Mouse (Mus musculus) ovary, adult 18-20 months (tissue): Measurements from ENCODE around the gene Uso1.
"Not testable (repeated sequence)": the region's sequence is repeated elsewhere in the genome, so short reads cannot be mapped to it uniquely, and the experiment has no call there.

Experiments
- DNase-seq: peaks from one replicate; pipeline ENCODE4 v3.0.0; 2022; ENCODE audit warnings: low spot score, mixed read lengths

The Uso1 gene

DNA sequence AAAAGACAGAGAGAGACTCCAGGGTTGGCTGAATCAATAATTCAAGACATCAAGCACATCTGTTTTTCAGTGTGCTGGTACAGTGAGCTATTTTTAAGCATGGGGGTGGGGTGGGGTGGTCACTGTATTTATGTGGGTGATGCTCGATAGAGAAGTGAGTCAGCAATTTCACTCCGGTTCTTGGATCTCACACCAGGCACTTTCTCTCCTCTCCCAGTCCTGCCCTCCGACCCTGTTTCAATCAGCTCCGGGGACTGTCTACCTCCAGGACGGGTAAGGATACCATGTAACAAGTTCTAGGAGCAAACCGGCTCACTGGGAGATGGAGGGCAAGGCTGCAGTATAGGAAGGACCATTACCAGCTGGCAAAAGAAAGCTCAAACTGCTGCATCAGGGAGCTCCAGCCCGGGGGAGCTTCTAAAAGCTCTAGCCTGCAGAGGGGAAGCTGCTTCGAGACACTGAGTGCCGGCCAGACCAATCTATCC is 10.6 kb upstream of the Uso1 start:
- no peak for DNase-seq

DNA sequence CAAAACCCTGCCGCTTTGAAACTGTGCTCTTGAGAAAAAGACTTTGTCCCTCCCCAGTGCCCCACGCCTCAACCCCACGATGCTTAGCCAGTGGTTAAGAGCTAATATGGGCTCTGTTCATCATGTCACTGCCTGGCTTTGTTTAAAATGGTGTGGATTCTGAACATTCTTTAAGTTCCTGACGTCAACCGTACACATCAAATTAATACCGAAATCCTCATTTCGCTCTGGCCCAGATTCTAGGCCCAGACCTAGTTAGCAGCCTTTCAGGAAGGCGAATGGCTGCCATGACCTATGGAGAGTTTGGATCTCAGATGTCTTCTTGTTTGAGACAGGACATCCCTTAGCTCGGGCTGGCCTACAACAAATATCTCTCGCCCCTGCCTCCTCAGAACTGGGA is 10.0 kb upstream of the Uso1 start:
- no peak for DNase-seq

DNA sequence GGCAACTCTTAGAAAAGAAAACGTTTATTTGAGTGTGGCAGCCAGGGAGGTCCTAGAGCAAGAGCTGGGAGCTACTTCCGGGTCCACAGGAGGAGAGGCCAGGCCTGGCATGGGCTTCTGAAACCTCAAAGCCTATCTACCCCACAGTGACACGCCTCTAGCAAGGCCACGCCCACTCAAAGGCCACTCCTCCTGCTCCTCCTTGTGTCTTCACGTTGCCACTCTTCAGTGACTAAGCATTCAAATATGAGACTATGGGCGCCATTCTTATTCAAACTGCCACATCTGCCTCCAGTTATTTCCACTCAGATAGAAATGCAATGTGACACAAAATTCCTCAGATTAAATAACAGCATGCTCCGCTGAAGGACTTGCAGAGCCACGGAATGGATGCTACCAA is 9.2 kb upstream of the Uso1 start:
- DNase-seq = peak; percentile 23

DNA sequence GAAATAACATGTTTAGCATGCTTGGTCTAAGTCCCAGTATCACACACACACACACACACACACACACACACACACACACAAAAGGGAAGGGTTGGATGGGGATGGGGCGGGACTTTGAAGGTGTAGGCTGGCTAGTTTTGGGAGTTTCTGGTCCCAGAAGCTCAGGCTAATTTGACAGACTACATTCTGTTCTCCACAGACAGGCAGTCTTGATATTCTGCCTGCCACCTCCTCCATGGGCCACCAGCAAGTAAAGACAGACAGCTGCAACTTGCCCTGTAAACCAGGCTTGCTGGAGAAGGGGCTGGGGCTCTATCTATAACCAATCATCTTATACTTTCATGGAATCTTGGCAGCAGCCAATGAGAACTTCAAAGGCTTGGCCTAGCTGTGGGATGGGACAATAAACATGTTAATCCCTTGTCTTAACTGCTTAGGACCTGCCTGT is 8.4 kb upstream of the Uso1 start:
- DNase-seq = no peak

DNA sequence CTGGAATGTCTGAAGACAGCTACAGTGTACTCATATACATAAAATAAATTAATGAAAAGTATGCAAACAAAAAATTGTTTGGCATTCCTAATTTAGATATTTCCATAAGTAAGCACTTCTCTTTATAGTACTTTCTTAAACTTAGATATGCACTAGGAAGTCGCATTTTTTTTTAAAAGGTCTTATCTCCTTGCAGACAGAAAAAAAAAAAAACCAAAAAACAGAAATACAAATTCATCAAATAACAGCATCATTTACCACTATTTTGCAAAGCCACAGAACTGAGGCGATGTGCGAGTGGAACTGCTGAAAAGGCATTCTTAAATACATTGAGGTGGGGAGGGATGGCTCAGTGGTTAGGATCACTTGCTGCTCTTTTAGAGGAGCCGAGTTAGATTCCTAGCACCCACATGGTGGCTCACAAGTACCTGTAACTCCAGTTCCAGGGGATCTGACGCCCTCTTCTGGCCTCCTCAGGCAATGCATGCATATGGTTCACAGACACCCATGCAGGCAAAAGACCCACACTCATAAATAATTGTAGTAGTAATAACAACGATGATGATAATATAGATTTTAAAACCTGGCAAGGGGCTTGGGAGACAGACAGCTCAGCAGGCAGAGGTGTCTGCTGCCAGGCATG is 7.6 kb upstream of the Uso1 start:
- DNase-seq = no peak

DNA sequence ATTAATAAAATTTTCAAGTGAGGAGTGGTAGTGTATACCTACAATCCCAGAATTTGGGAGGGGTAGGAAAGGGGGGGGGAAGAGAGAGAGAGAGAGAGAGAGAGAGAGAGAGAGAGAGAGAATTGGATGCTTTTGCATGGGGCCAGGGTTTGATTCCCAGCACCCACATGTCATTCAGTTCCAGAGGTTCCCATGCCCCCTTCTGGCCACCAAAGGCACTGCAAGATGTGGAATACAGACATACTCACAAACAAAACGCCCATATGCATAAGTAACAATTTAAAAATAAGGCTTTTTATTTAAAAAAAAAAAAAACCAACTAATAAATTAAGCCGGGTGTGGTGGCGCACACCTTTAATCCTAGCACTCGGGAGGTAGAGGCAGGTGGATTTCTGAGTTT is 5.6 kb upstream of the Uso1 start:
- DNase-seq = no peak

DNA sequence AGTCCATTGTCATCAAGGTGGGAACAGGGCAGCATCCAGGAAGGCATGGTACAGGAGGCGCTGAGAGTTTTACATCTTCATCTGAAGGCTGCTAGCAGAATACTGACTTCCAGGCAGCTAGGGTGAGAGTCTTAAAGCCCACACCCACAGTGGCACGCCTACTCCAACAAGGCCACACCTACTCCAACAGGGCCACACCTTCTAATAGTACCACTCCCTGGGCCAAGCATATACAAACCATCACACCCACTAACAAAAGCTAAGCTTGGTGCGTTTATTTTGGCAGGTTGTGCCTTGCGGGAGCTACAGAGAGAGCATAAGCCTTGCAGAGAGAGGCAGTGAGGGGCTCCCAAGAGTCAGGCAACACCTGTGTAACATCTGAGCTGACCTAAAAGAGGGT is 4.7 kb upstream of the Uso1 start:
- DNase-seq = not testable (repeated sequence)

DNA sequence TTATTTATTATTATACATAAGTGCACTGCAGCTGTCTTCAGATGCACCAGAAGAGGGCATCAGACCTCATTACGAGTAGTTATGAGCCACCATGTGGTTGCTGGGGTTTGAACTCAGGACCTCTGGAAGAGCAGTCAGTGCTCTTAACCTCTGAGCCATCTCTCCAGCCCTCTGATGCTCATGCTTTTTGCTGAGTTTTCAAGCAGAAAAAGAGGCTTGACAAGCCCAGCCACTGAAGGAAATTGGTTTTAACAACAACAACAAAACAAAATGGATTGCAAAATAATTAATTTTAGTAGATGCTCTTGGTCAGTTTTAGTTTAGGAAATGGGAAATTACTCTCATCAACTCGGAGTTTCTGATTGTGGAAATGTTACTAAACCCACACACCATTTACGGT is 2.8 kb upstream of the Uso1 start:
- DNase-seq = no peak

DNA sequence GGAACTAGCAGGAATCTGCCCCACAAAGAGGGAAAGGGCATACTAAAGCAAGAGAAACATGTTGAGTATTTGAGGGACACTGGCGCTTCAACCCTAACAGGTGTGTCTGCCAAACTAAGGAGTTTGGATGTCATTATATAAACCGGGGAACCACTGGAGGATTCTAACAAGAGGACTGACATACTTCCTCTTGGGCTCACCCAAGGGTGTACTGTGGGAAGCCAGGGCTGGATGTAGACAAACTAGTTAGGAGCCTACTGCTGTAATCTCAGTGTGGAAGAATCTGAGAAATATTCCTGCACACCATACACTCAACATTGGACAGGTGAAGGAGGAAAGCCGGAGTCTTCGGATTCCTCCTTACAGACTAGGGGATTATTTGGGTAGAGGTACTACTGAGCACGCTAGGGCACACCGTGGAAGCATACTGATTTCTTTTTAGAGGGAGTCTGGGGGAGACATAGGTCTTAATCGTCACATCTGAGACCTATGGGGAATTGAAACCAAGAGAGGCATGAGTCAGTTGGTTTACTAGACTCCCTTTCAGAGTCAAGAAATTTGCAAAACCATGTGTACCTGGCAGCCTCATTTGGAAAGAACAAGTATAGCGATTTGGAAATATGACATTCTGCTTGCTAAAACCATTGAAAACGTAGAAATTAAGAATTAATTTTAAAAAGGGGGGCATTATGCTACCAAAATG is 1.1 kb upstream of the Uso1 start:
- DNase-seq = no peak

DNA sequence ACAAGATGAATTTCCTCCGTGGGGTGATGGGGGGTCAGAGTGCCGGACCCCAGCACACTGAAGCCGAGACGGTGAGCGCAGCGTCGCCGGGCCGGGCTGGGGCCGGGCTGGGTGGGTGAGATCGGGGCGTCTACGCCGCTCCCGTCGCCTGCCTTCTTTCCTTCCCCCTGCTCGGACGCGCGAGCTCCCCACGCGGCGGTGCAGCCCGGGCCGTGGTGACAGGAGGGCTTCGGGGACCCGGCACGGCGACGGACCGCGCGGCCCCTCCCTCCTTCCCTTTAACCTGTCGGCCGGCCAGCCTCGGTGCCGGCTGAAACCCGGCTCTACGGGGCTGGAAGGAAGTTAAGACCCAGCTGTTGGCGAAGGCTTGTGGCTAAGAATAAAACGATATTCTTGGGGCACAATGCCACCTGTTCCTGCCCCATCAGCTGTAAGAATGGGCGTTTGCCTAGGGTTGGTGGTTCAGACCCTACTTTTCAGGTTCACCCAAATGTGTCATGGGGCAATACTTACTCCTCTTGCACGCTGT is 419 bp downstream of the Uso1 start:
- no peak for DNase-seq

DNA sequence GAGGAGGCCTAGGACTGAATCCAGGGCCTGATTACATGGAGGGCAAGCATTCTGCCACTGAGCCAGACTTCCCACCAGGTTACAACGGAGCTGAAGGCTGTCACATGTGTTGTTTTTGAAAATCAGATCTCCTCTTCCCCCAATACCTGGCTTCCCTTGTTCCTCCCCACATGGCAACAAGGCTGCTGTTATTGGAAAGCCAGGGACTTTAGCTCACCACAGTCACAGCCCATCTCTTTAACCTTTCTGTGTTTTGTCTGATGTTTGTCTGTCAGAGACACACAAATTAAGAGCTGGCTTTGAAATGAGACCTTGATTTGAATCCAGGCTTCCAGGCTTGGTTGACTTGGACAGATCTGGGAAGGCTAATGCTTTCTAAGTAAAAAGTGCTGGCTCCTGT is 1.5 kb downstream of the Uso1 start:
- no peak for DNase-seq

DNA sequence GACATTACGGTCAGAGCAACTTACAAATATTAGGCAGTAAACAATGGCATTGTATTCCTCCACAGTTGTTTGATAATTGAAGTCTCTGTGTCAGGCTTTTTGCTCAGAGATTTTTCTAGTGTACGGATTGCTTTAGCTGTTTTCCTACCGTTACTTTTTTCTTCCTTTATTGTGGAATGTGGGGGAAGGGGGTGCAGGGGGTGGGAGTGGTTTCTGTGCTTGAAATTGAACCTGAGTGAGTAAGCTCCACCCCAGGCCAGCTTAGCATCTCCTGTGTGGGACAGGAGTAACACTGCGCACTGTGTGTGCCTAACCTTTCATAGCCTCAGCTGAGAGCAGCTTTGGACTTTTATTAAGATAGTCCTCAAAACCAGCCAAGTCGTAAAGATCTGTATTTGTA is 4.0 kb downstream of the Uso1 start:
- DNase-seq = no peak

DNA sequence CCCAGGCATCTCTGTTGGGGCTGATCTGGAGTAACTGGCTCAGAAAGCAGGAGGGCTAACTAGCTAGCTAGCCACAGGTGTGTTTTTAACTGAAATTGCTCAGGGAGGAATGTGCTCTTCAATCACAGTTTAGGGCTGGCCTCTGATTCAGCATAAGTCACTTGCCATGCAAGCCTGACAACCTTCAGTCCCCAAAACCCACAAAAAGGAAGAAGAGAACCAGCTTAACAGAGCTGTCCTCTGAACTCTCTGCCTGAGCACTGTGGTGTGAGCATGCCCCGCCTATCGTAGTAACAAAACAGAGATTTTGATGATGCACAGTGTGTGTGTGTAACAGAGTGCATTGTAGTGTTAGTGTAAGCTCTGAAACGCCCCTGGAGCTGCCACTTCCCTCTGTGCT is 4.7 kb downstream of the Uso1 start:
- DNase-seq = no peak

DNA sequence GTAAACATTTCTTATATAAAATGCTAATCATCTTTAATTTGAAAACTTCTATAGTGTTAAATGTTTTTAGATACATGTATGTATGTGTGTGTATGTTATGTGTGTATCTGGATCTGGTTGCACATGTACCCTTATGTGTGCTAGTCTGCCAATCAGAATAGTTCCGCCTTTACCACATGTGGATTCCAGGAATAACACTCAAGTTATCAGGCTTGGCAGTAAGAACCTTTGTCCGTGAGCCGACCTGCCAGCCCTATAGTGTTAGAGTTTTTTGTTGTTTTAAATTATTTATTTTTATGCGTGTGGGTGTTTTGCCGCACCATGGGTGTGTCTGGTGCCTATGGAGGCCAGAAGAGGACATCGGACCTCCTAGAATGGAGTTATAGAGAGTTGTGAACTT is 5.9 kb downstream of the Uso1 start:
- no peak for DNase-seq

DNA sequence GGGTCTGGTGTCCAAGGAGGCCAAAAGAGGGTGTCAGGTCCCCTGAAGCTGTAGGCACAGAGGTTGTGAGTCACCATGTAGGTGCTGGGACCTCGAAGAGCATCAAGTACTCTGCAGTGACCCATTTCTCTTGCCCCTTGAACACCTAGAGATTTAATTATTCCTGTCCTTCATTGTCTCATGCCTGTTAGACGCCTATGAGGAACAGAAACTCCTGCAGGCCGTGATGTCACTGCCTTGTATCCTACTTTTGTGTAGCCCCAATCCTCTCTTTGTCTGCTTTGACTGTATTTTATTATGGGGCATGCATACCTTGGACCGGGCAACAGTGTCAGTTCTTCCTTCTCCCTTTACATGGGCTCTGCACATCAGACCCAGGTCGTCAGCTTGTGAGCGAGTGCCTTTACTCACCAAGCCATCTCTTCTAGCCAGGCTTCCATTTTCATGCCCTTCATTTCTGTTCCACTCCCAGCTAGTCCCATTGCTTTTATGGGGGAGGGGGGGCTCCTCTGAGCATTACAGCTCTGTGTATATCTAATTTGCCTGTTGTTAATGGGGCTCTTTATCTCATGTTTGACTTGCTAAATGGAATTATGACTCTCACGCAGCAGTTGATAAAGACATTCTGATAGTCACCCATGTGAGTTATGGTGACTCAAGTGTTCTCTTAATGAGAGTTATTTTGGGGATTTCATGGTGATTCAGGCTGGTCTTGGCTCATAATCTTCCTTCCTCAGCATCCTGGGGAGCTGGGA is 7.4 kb downstream of the Uso1 start:
- no peak for DNase-seq

DNA sequence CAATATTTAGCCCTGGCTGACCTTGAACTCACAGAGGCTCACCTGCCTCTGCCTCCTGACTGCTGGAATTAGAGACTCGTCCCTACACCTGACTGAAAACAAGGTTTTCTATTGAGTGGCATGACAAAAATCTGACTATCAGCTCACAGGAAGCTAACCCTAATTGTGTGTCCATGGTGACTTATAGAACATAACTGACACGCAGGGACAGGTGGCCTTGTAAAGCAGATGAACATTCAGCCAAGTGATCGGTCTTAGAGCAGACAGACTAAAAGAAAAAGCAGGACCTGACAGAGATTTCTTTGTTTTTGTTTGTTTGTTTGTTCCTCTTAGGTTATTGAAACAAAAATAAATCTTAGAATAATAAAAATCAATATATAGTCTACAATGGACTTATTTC is 10.5 kb downstream of the Uso1 start:
- no peak for DNase-seq

DNA sequence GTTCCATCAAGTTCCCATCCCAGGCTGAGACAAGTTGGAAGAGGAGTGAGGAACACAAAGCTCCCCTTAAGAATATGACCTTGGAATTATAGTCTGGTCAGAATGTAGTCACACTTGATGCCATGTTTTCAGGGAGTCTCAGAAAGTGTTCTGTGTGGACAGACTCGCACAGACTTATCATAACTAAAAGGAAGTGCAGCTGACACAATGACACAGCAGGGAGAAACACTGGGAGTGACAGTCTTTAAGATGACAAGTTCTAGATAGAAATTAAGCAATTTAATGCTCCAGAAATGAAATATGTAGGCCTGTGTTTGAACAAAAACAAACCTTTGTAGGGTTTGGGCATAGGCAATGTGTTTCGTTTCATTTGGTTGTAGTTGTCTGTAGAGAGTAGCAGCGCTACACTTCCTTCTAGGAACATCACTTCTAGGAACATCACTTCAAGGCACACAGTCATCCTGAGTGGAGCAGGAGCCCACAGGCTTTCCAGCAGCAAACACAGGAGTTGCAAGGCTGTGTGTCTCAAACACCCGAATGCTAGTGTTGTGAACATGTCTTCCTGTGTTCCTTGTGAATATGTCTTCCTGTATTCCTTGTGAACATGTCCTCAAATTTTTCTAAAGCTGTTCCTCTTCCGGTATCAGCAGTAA is 11.7 kb downstream of the Uso1 start:
- no peak for DNase-seq

DNA sequence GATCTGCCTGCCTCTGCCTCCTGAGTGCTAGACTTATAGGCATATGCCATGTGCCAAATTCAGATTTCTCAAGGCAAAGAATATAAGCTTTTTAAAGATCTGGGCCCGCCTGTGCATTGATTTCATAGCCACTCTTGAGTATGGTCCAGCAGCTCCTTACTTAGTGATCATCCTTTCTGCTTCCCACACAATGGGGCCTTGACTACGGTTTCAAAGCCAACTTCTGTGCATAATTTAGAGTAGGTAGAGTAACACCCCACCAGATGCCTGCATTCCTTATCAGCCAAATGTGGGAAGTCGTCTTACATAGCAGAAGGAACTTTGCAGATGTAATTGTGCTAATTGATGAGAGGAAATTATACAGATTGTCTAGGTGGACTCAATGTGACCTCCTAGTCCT is 17.1 kb downstream of the Uso1 start:
- DNase-seq = no peak

DNA sequence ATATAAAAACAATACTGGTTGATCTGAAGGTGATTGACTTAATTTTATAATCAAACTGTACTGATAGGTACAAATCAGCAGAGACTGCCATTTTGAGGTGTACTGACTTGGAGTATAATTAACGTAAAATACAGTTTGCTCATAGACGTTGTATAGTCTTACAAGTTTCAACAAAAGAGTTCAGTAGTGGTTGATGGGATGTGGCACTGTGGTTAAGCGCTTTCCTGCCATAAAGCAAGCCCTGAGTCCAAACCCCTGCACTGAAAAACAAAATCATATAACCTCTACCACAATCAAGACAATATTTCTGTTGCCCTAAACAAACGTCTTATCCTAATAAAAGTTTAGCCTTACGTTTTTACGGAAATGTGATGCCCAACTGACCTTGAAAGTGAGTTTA is 28.2 kb downstream of the Uso1 start:
- DNase-seq = no peak

DNA sequence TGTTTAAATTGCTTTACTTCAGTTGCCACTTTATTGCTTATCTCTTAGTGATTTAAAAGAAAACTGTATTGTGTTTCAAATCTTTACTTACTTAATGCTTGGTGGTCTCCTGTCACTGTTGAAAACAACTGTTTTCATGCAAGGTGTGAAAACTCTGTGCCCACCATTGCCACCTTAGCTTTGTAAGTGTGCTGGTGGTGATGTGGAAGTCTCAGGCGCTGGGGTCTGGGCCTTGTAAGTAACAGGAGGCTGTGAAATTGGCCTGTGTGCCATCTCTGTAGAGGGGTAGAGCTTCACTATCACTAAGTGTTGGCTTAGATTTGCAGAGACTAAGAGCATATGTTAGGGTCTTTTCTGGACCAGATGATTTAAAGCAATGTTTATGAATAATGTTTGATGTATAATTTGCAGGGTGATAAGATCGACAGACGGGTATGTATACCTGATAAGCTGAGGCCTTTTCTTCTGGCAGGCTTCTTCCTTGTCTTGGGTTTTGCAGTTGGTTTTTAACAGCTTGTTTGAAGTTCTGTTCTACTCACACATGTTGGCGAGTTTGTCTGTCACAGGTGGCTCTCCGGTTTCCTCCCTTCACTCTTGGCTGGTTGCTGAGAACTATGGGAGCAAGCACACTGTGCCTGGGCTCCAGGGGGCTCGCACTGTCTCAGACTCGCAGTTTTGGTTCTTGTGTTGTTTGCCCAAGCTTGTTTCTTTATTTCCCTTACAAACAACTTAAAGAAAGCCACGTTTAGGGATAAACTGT is 45.5 kb downstream of the Uso1 start:
- no peak for DNase-seq

DNA sequence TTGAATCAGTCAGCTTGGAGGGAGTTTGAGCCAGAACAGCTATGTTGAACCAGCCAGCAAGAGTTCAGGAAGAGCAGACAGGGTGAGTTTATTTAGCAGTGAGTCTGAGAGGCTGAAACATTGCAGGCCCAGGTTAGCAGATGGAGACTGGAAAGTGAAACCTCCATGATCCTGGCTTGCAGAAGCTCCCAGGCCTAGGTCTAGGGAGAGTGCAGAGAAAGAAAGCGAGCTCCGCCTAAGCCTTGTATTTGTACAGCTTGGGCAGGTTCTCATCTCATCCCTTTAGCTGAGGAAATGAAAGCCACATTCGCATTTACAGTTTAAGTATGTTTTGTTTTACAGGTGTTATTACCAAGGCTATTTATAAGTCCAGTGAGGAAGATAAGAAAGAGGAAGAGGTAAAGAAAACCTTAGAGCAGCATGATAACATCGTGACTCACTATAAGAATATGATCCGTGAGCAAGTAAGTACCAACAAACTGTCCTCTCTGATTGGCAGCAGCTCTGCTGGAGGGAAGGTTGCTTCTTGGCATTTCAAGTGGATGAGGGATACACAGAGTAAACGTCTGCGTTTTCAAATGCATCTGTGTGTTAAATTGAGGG is 51.2 kb downstream of the Uso1 start:
- no peak for DNase-seq
